Mouse (Mus musculus) neutrophil, adult 5-6 weeks (primary cell): ENCODE results near the gene Gpr183. TPM values are rescaled to one million over a fixed set of nuclear protein-coding genes. Genes with fewer than 3 reads are reported as not detected.
A peak's percentile ranks its signal among the peaks of the same experiment; 100 is the strongest.

Source experiments
- ATAC-seq: fragments of 151-379, 151-347 bp; 2 replicates; pipeline ENCODE4 v1.8.0; 2017; ENCODE audit warnings: mild to moderate bottlenecking, moderate TSS enrichment; ENCODE audit not compliant: insufficient number of reproducible peaks, poor library complexity, low FRiP score, severe bottlenecking; ENCODE audit errors: extremely low read depth
- total RNA-seq: library from RNA; stranded (forward); fragments of 200-1000 nt; gene quantifications from 2 replicates; pipeline ENCODE4 v1.2.3, GENCODE M21; 2017

Gpr183 gene
- total RNA-seq, 1 experiment from 2014 or later = 73.9 TPM

- ATAC-seq = peak; percentile 51
Measured at GRCm38 (mm10) chr14:121919752-121920151, 45.2 kb downstream of the Gpr183 start.

GRCm38 (mm10) chr14:121918266-121918665, 46.7 kb downstream of the Gpr183 start:
- no peak for ATAC-seq

GRCm38 (mm10) chr14:121916311-121917094, 48.5 kb downstream of the Gpr183 start:
- peak; percentile 47; the same call in 1 of the 2 replicates for ATAC-seq

- ATAC-seq = peak; percentile 65
Measured at GRCm38 (mm10) chr14:121915621-121916020, 49.4 kb downstream of the Gpr183 start, which contains the start of gene Gpr18. TSS of gene Gpr18 (minus strand) at chr14:121915781.

- ATAC-seq = no peak
Measured at GRCm38 (mm10) chr14:121915143-121915542, 49.9 kb downstream of the Gpr183 start.

- no peak for ATAC-seq
Measured at GRCm38 (mm10) chr14:121912501-121912900, 52.5 kb downstream of the Gpr183 start.

- peak; percentile 52 for ATAC-seq
Measured at GRCm38 (mm10) chr14:121909868-121910267, 55.1 kb downstream of the Gpr183 start.

GRCm38 (mm10) chr14:121906992-121907681, 57.9 kb downstream of the Gpr183 start:
- no peak for ATAC-seq

- peak; percentile 35; the same call in 1 of the 2 replicates for ATAC-seq
Measured at GRCm38 (mm10) chr14:121906341-121906991, 58.5 kb downstream of the Gpr183 start.

- ATAC-seq = no peak
Measured at GRCm38 (mm10) chr14:121904754-121905153, 60.2 kb downstream of the Gpr183 start.

- ATAC-seq = no peak
Measured at GRCm38 (mm10) chr14:121903381-121903876, 61.6 kb downstream of the Gpr183 start.

Other genes with a start within 250 kb of the Gpr183 start
- 20.7 and 21.2 TPM in 2 replicates for gene Dock9, start 167.4 kb downstream of the Gpr183 start, total RNA-seq
- gene Ubac2, start 86.6 kb downstream of the Gpr183 start, total RNA-seq = 31.9 and 32.0 TPM in 2 replicates
- 95.0 and 98.8 TPM in 2 replicates for gene Gpr18, start 49.4 kb downstream of the Gpr183 start, total RNA-seq
- gene Timm8a2, start 69.5 kb upstream of the Gpr183 start, total RNA-seq = 1.2 and 2.7 TPM in 2 replicates
- 112 and 114 TPM in 2 replicates for gene Tm9sf2, start 141.8 kb upstream of the Gpr183 start, total RNA-seq
- 1.5 and 2.1 TPM in 2 replicates for gene Clybl, start 216.5 kb upstream of the Gpr183 start, total RNA-seq